Mouse (Mus musculus) common myeloid progenitor, adult 5-6 weeks (primary cell): ENCODE results near the gene Ces4a. TPM values are rescaled to one million over a fixed set of nuclear protein-coding genes. Genes with fewer than 3 reads are reported as not detected.
"Not testable (repeated sequence)": the region's sequence is repeated elsewhere in the genome, so short reads cannot be mapped to it uniquely, and the experiment has no call there.

Experiments used
- ATAC-seq: replicated peaks from 2 replicates; pipeline ENCODE4 v1.8.0; 2016; ENCODE audit warnings: low read depth, mild to moderate bottlenecking, moderate TSS enrichment, inconsistent platforms; ENCODE audit not compliant: poor library complexity, severe bottlenecking
- total RNA-seq: library from RNA; stranded (forward); fragments of 200-1000, 187-1606 nt; gene quantifications from 2 replicates; pipeline ENCODE4 v1.2.3, GENCODE M21; 2017

Gene Ces4a
- total RNA-seq, result not detected in 2 replicates

DNA sequence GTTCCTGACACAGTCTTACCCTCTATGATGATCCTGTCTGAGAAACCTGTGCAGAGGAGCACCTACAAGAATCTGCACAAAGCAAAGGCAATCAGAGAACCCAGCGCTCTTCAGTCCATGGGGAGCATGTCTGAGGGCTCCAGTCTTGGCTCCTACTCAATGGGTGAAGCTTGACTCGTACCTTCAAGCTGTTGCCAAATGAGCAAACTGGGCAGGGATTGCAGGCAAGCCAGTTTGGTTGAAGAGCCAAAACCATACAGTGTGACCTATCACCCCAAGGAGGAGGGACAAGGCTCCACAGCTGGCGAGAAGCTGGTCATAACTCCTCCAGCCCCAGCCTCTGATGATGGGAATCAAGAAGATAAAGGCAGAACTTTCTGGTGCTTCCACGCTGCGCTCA lies at the start of gene Ces4a:
Gene Ces4a (plus strand): TSS at position 292 of the 400 bp plus-strand sequence.
- ATAC-seq, result no peak

DNA sequence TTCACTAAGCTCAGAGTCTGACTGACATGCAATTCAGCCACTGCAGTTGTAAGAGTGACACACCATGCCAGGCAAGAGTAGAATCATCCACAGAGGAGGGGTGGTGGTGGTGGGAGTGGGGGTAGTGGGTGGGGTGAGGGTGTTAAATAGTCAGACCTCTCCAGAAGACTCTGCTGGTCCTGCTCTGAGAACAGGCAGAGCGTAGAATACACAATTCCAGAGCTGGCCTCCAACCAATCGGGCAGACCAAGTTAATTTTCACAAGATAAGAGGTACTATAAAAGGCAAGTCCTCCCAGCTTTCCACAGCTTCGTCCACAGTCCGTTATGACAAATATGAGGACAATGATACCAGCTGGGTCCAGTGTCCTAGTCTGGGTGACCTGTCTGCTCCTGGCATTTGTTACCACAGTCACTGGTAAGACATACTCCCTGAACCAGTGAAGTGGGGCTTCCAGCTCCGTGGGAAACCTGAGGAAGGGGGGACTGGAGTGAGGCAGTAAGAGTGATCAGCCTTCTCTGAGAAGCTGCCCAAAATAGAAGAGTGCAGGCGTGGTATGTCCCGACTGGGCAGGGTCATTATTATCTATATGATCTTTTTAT lies 48.0 kb upstream of the Ces4a start, which contains the start of gene Ces3b:
Gene Ces3b (plus strand): TSS at position 305 of the 602 bp plus-strand sequence.
- no peak for ATAC-seq

DNA sequence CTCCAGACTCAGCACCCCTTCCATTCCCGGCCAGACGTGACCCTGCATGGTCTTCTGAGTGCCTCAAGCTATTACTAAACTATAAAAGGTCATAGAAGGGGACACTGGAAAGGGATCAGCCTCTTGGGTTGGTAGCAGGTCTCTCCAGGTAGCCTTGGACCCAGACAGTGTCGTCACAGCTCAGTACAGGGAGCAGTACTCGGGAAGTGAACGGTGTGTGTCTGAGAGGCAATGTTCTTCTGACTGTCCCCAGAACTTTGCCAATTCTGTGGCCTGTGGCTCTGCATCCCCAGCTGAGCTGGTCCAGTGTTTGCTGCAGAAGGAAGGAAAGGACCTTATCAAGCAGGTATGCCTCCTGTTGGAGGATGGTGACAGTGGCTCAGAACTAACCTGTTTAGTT lies 43.4 kb upstream of the Ces4a start:
- ATAC-seq, result not testable (repeated sequence)

DNA sequence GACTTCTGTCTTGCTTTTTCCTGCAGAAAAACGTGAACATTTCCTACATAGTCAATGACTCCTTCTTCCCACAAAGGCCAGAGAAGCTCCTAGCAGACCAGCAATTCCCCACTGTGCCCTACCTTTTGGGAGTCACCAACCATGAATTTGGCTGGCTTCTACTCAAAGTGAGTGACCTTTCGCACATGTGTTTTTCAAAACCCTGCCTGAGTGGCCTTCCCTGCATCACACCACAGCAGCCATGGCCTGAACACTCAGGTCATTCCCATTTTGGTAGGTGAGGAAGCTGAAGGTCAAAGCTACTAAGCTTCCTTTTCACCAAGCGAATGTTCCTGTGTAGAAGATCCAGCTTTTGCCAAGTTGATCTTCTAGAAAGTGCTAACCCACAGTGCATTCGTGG lies 43.0 kb upstream of the Ces4a start:
- ATAC-seq, result no peak

GRCm38 (mm10) chr8:105093992-105094391 lies 37.6 kb upstream of the Ces4a start:
- ATAC-seq, result no peak

GRCm38 (mm10) chr8:105102101-105102785 lies 29.4 kb upstream of the Ces4a start:
- ATAC-seq, result not testable (repeated sequence)

DNA sequence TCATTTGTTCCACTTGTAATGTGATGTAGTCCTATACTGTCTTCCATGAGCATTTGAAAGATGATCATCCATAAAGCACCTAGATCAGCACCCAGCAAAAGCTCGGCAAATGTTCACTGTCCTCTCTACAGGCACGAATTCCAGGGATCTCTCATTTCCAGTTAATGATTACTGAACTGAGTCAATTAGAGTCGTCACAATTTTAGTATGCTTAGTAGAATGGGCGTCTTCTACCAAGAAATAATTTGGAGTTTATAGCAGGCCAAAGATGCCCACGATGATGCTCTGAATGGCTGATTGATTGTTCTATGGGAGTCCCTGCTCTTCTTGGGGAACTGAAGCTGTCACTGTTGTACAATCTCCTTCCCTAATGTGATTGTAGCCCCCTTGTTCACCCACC lies 27.9 kb upstream of the Ces4a start:
- ATAC-seq, result not testable (repeated sequence)

DNA sequence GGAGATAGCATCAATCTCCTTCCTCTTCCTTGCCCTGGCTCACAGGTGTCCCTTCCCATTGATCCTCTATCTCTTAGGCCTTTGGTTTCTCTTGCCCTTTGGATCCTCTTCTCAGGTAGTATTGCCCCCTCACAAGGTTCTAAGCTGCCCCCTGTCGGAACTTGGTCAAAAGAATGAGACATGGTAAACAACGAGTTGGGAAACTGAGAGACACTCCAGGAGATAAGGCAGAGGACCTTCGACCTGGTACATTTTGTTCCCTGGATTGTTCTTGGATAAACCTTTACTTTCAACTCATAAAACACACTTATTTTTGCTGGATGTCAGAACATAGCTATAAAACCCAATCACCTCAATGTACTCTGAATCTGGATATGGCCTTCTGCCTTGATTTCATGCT lies 27.4 kb upstream of the Ces4a start:
- no peak for ATAC-seq

DNA sequence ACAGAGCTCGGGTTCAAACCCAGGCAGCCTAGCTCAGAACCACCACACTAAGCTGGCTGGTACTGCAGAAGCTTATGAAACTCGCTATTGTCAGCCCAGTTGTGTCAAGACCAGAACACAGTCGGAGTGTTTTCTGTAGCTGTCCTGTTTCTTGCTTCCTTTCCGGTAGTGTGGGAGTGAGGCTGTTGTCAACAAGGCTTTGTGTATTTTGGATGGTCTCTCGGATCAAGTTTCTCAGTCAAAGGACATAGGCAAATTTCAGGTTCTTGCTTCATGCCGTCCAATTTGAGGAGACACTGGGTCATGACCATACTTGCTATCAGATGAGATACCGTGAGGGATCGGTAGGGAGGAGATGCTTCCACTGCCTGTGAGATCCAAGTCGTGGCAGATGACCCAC lies 1.7 kb upstream of the Ces4a start:
- ATAC-seq, result no peak

GRCm38 (mm10) chr8:105138423-105138822 lies 6.8 kb downstream of the Ces4a start:
- ATAC-seq, result peak; percentile 91

- peak; percentile 64 for ATAC-seq
Observed at GRCm38 (mm10) chr8:105142395-105142794, 10.8 kb downstream of the Ces4a start.

DNA sequence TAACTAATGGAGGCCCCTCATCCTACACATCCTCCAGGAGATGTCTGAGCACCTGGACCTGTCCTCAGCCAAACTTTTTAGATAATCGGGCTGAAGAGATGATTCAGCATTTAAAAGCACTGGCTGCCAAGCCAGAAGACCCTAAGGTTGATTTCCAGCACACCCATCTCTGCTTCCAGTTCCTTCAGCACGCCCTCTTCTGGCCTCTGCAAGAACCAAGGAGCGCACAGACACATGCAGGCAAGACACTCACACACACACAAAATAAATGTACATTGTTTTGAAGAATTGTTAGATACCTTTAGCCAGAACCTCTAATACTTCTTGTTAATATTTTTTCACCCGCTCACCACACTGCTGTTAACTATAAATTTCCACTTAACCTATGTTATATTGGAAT lies 20.1 kb downstream of the Ces4a start:
- ATAC-seq, result no peak

- peak; percentile 61 for ATAC-seq
Observed at GRCm38 (mm10) chr8:105152623-105153398, 21.2 kb downstream of the Ces4a start.

DNA sequence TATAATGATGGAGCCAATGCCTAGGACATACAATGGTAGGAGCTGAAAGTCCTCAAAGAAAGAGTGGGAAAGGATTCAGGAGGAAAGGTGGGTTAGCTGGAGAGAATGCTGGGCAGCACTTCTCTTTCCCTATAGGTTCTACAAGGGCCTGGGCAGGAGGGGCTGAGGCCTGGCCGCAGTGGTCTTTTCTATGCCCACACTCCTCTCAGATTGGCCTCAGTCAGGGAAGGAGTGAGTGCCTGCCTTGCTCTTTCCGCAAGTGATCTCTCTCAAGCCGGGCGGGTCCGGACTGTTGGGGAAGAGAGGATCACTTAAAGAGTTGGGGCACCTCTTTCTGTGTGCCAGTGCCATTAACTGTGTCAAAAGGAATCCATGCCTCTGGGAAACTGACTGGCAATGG lies 22.7 kb downstream of the Ces4a start:
- ATAC-seq, result no peak

GRCm38 (mm10) chr8:105155091-105155745 lies 23.6 kb downstream of the Ces4a start:
- no peak for ATAC-seq

- ATAC-seq, result peak; percentile 71
Observed at GRCm38 (mm10) chr8:105157555-105157954, 26.0 kb downstream of the Ces4a start.

- peak; percentile 53; the same call in 1 of the 2 replicates for ATAC-seq
Observed at GRCm38 (mm10) chr8:105158084-105158483, 26.5 kb downstream of the Ces4a start.

DNA sequence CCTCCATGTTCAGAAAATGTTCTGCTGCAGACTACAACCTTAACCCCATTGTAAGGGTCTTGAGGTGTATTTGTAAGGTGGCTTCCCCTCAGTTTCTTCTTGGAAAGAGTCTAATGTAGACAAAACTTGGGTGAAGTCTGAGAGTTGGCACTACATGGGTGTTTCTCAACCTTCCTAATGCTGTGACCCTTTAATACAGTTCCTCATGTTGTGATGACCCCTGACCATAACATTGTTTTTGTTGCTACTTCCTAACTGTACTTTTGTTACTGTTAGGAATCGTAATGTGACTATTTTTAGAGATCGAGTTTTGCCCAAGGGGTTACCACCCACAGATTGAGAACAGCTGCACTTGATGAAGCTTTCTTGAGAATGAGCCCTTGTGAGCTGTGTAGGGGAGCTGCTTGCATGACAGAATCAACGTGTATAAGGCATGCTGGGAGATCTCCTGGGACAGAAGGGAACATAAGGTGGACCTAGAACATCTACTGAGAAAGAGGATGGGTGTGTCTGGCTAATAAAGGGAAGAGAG lies 29.6 kb downstream of the Ces4a start:
- ATAC-seq, result no peak

GRCm38 (mm10) chr8:105164272-105164902 lies 32.8 kb downstream of the Ces4a start:
- no peak for ATAC-seq

GRCm38 (mm10) chr8:105165191-105165590 lies 33.6 kb downstream of the Ces4a start:
- no peak for ATAC-seq
